28 mouse cellular contexts compared by ENCODE assay signal in the genomic region with DNA sequence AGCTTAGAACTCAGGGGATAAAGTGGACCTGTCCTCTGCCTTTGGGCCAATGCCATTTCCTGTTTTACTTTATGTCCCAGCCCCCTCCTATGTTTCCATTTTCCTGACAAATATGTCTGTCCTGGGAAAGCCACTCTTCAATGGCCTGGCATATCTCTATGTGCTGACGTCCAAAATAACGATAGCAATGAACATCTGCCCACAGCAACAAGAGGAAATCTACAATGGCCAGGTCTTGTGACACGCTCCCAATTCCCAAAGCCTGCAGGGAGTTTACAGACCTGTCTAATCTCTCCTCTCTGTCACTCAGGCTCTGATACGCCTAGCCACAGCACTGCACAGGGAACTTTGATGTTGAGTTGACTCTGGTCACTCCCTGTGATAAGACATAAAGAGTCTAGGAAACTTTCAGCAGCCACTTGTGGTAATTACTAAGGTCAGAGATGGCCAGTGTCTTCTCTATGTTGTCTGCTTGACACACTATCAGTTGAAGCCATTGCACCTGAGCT.
DNase-seq lines count a peak whose midpoint lies in the region; ATAC-seq and TF ChIP-seq lines count a peak whose summit lies in the region.
"Had no signal": no experiment of that assay in that cellular context is flagged by ENCODE, and none has a peak within 500 bp of the region (broad histone marks: within the 10 kb centered on the region; RNA-seq: fewer than 3 reads in every experiment).

No protein-coding gene starts in this region.

- WGBS in heart, embryonic 13.5 days, result 14% methylated on average over 4 of the region's 4 CpGs
- WGBS in heart, embryonic 10.5 days, result 17% methylated on average over 4 of the region's 4 CpGs
- 51% methylated on average over 4 of the region's 4 CpGs for WGBS in liver, postnatal 0 days (ENCODE audit: insufficient replicate concordance)
- WGBS in liver, embryonic 11.5 days, result 31% methylated on average over 4 of the region's 4 CpGs
- 17% methylated on average over 4 of the region's 4 CpGs for WGBS in heart, postnatal 0 days
- WGBS in stomach, embryonic 14.5 days, result 64% methylated on average over 4 of the region's 4 CpGs

- peaks cover 30% of the 10 kb centered on the region for H3K36me3 ChIP-seq in heart, embryonic 13.5 days
- peaks cover 12% of the 10 kb centered on the region; the same call in 1 of the 2 replicates for H3K36me3 ChIP-seq in heart, embryonic 10.5 days
- 0 out of 2 replicates have a peak, but pooled peaks cover 4% of the 10 kb centered on the region for H3K36me3 ChIP-seq in liver, postnatal 0 days (replicated peaks; ENCODE audit: insufficient read depth, low read length)
- no peaks in the 10 kb centered on the region for H3K36me3 ChIP-seq in liver, embryonic 11.5 days (ENCODE audit: control insufficient read depth, insufficient read depth, low read length)
- H3K36me3 ChIP-seq in heart, postnatal 0 days (replicated peaks; ENCODE audit: control insufficient read depth, insufficient read depth, low read length), result peaks cover 16% of the 10 kb centered on the region
- 0 out of 2 replicates have a peak, but pooled peaks cover 2% of the 10 kb centered on the region for H3K36me3 ChIP-seq in stomach, embryonic 14.5 days (ENCODE audit: control insufficient read depth, insufficient read depth, low read length)
- H3K36me3 ChIP-seq: forebrain, embryonic 15.5 days; G1E; hindbrain, embryonic 12.5 days; liver, embryonic 12.5 days; stomach, embryonic 15.5 days had no signal

- TF ChIP-seq EP300 in liver, postnatal 0 days (IDR thresholded peaks at IDR 0.05; ENCODE audit: low read depth), result no peak; the same call in 1 of the 2 replicates
- TF ChIP-seq EP300 in heart, postnatal 0 days (IDR thresholded peaks at IDR 0.05; ENCODE audit: low read depth), result no peak

- peaks cover 14% of the 10 kb centered on the region; the same call in 1 of the 2 replicates for H3K27me3 ChIP-seq in heart, embryonic 13.5 days (replicated peaks)
- peaks cover 42% of the 10 kb centered on the region for H3K27me3 ChIP-seq in heart, embryonic 10.5 days (ENCODE audit: insufficient read depth, poor library complexity, severe bottlenecking)
- no peaks in the 10 kb centered on the region for H3K27me3 ChIP-seq in liver, postnatal 0 days (ENCODE audit: insufficient read depth, low read length)
- no peaks in the 10 kb centered on the region for H3K27me3 ChIP-seq in liver, embryonic 11.5 days (replicated peaks; ENCODE audit: control insufficient read depth, insufficient read depth, low read length)
- no peaks in the 10 kb centered on the region for H3K27me3 ChIP-seq in heart, postnatal 0 days (ENCODE audit: control insufficient read depth, insufficient read depth, low read length)
- H3K27me3 ChIP-seq in stomach, embryonic 14.5 days (ENCODE audit: control insufficient read depth, insufficient read depth, low read length), result no peaks in the 10 kb centered on the region
- H3K27me3 ChIP-seq: forebrain, embryonic 15.5 days; hindbrain, embryonic 12.5 days; liver, embryonic 12.5 days; stomach, embryonic 15.5 days had no signal

- H3K4me1 ChIP-seq in heart, embryonic 13.5 days, result peaks cover 29% of the 10 kb centered on the region
- peaks cover 14% of the 10 kb centered on the region for H3K4me1 ChIP-seq in heart, embryonic 10.5 days
- 0 out of 2 replicates have a peak, but pooled peaks cover 3% of the 10 kb centered on the region for H3K4me1 ChIP-seq in liver, postnatal 0 days (ENCODE audit: insufficient read depth)
- no peaks in the 10 kb centered on the region for H3K4me1 ChIP-seq in liver, embryonic 11.5 days (replicated peaks; ENCODE audit: control insufficient read depth, insufficient read depth, low read length)
- 0 out of 2 replicates have a peak, but pooled peaks cover 12% of the 10 kb centered on the region for H3K4me1 ChIP-seq in heart, postnatal 0 days (ENCODE audit: control insufficient read depth, insufficient read depth)
- H3K4me1 ChIP-seq in stomach, embryonic 14.5 days (ENCODE audit: control insufficient read depth, insufficient read depth, low read length), result no peaks in the 10 kb centered on the region
- H3K4me1 ChIP-seq: forebrain, embryonic 15.5 days; hindbrain, embryonic 12.5 days; liver, embryonic 12.5 days; megakaryocyte, embryonic 14.5 days; stomach, embryonic 15.5 days had no signal

- H3K4me2 ChIP-seq in heart, embryonic 13.5 days, result no peak overlapping the region
- H3K4me2 ChIP-seq in liver, postnatal 0 days (ENCODE audit: low read depth, low read length), result no peak overlapping the region
- no peak overlapping the region for H3K4me2 ChIP-seq in liver, embryonic 11.5 days
- no peak overlapping the region for H3K4me2 ChIP-seq in heart, postnatal 0 days (ENCODE audit: low read depth, low read length)
- H3K4me2 ChIP-seq in stomach, embryonic 14.5 days (replicated peaks; ENCODE audit: low read depth, low read length), result no peak overlapping the region
- H3K4me2 ChIP-seq: forebrain, embryonic 15.5 days; hindbrain, embryonic 12.5 days; liver, embryonic 12.5 days; stomach, embryonic 15.5 days had no signal

- DNase-seq in heart, embryonic 10.5 days (ENCODE audit: low spot score), result no peak
- no peak for DNase-seq in liver, postnatal 0 days
- no peak for DNase-seq in liver, embryonic 11.5 days (ENCODE audit: low spot score)
- DNase-seq in heart, postnatal 0 days (ENCODE audit: low spot score), result peak; percentile 22
- DNase-seq in ovary, adult 18-20 months (ENCODE audit: low spot score), result no peak
- DNase-seq: adrenal gland, postnatal 10 days; cerebellum, adult 11 months; cerebellum, postnatal 14 days; embryo, embryonic 11 days; gastrocnemius, postnatal 36 days; kidney, adult 8-10 months; kidney, postnatal 4 days; layer of hippocampus, adult 9-11 months; left cerebral cortex, postnatal 4 days; lung, postnatal 14 days; midbrain, embryonic 14.5 days; thymus, adult 2 months had no signal

- no peak overlapping the region for H3K9ac ChIP-seq in heart, embryonic 13.5 days
- H3K9ac ChIP-seq in liver, postnatal 0 days (replicated peaks), result no peak overlapping the region
- H3K9ac ChIP-seq in liver, embryonic 11.5 days (ENCODE audit: low read depth, low read length), result no peak overlapping the region
- no peak overlapping the region for H3K9ac ChIP-seq in heart, postnatal 0 days (replicated peaks; ENCODE audit: low read depth, low read length)
- no peak overlapping the region for H3K9ac ChIP-seq in stomach, embryonic 14.5 days (replicated peaks; ENCODE audit: low read depth, low read length)
- H3K9ac ChIP-seq: forebrain, embryonic 15.5 days; hindbrain, embryonic 12.5 days; liver, embryonic 12.5 days; stomach, embryonic 15.5 days had no signal

- ATAC-seq in heart, embryonic 13.5 days (ENCODE audit: extremely low read depth, insufficient number of reproducible peaks, low FRiP score, low TSS enrichment), result no peak
- ATAC-seq in liver, postnatal 0 days, result no peak
- no peak for ATAC-seq in liver, embryonic 11.5 days (replicated peaks; ENCODE audit: low FRiP score)
- ATAC-seq in heart, postnatal 0 days (ENCODE audit: insufficient read depth, low read depth), result peak; percentile 69; the same call in 1 of the 2 replicates
- ATAC-seq in stomach, embryonic 14.5 days (ENCODE audit: insufficient number of reproducible peaks, insufficient read depth, low FRiP score, low read depth), result peak; percentile 76
- ATAC-seq: forebrain, embryonic 15.5 days; inflammation-experienced regulatory T-cells, adult 6 months; liver, embryonic 12.5 days had no signal

- H3K27ac ChIP-seq in heart, embryonic 13.5 days (replicated peaks), result peak overlapping the region; percentile 41; the same call in 1 of the 2 replicates
- H3K27ac ChIP-seq in heart, embryonic 10.5 days, result no peak overlapping the region; the same call in 1 of the 2 replicates
- H3K27ac ChIP-seq in liver, postnatal 0 days (ENCODE audit: low read depth), result 0 out of 2 replicates have a peak overlapping the region, but pooled peaks have one; percentile 11
- no peak overlapping the region for H3K27ac ChIP-seq in liver, embryonic 11.5 days (ENCODE audit: low read depth, low read length)
- peak overlapping the region; percentile 35; the same call in 1 of the 2 replicates for H3K27ac ChIP-seq in heart, postnatal 0 days (ENCODE audit: low read depth)
- no peak overlapping the region for H3K27ac ChIP-seq in stomach, embryonic 14.5 days (ENCODE audit: low read length)
- H3K27ac ChIP-seq: forebrain, embryonic 15.5 days; hindbrain, embryonic 12.5 days; left cerebral cortex, adult 2 months; liver, embryonic 12.5 days; stomach, embryonic 15.5 days had no signal

- TF ChIP-seq CTCF in liver, postnatal 0 days (IDR thresholded peaks at IDR 0.05; ENCODE audit: low read depth), result no peak
- no peak for TF ChIP-seq CTCF in heart, postnatal 0 days (IDR thresholded peaks at IDR 0.05; ENCODE audit: low read depth)

- no peaks in the 10 kb centered on the region for H3K9me3 ChIP-seq in heart, embryonic 13.5 days
- no peaks in the 10 kb centered on the region for H3K9me3 ChIP-seq in heart, embryonic 10.5 days
- H3K9me3 ChIP-seq in liver, postnatal 0 days (ENCODE audit: low read length), result no peaks in the 10 kb centered on the region
- no peaks in the 10 kb centered on the region for H3K9me3 ChIP-seq in liver, embryonic 11.5 days (ENCODE audit: control insufficient read depth, low read length)
- H3K9me3 ChIP-seq in heart, postnatal 0 days (replicated peaks; ENCODE audit: control insufficient read depth, low read length), result no peaks in the 10 kb centered on the region
- no peaks in the 10 kb centered on the region for H3K9me3 ChIP-seq in stomach, embryonic 14.5 days (ENCODE audit: control insufficient read depth, low read depth, low read length)
- H3K9me3 ChIP-seq: forebrain, embryonic 15.5 days; G1E; hindbrain, embryonic 12.5 days; liver, embryonic 12.5 days; megakaryocyte, embryonic 14.5 days; stomach, embryonic 15.5 days had no signal

- H3K4me3 ChIP-seq in heart, embryonic 13.5 days, result no peak overlapping the region
- H3K4me3 ChIP-seq in heart, embryonic 10.5 days, result no peak overlapping the region
- H3K4me3 ChIP-seq in liver, postnatal 0 days (ENCODE audit: low read depth, low read length), result no peak overlapping the region
- no peak overlapping the region for H3K4me3 ChIP-seq in liver, embryonic 11.5 days (ENCODE audit: low read depth, low read length)
- no peak overlapping the region for H3K4me3 ChIP-seq in heart, postnatal 0 days (ENCODE audit: low read depth, low read length)
- no peak overlapping the region for H3K4me3 ChIP-seq in stomach, embryonic 14.5 days (ENCODE audit: low read depth, low read length)
- H3K4me3 ChIP-seq: forebrain, embryonic 15.5 days; hindbrain, embryonic 12.5 days; left cerebral cortex, adult 2 months; liver, embryonic 12.5 days; megakaryocyte, embryonic 14.5 days; myocyte; stomach, embryonic 15.5 days had no signal

Comparison
In these comparisons a context has a peak if more than half of its experiments do, and no peak if none do; other contexts are left out.
1. ATAC-seq: peak in heart, postnatal 0 days (single experiment) and stomach, embryonic 14.5 days (single experiment); none in heart, embryonic 13.5 days (single experiment), liver, postnatal 0 days (single experiment) and liver, embryonic 11.5 days (single experiment).
2. H3K27ac ChIP-seq: peak in heart, embryonic 13.5 days (single experiment), liver, postnatal 0 days (single experiment) and heart, postnatal 0 days (single experiment); none in heart, embryonic 10.5 days (single experiment), liver, embryonic 11.5 days (single experiment) and stomach, embryonic 14.5 days (single experiment).